Mouse (Mus musculus): ENCODE data around the gene Per2. TPM values are rescaled to one million over a fixed set of nuclear protein-coding genes. Genes with fewer than 3 reads are reported as not detected.

The Per2 gene
- polyA plus RNA-seq, 1 experiment from 2014 or later: 2.4 TPM

DNA sequence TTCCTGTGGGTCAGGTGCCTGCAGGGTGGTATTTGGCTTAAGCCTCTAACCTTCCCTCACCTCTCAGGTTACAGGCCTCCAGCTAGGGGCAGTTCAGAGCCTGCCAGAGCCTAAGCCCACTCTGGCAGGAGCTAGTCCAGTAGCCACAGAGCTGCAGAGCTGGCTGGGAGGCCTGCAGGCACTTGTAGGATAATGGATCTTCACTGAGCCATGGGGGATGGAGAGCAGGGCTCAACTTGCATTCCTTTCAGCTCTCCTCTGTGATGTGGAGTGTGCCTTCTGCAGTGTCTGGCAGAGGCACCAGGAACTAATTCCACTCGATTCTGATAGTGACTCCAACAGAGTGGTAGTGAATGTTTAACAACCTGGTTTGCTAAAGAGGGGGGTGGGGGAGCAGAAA is 6.1 kb upstream of the Per2 start:
- no peak overlapping the region for H3K4me2 ChIP-seq (replicated peaks; ENCODE audit: low read depth)
- H3K36me3 ChIP-seq (ENCODE audit: control insufficient read depth, insufficient read depth, low read length): no peaks in the 10 kb centered on the region
- ATAC-seq (ENCODE audit: low FRiP score, low TSS enrichment) (peak; percentile 47; the same call in 1 of the 2 replicates), DNase-seq (ENCODE audit: low spot score) (no peak)
- H3K9me3 ChIP-seq (ENCODE audit: control insufficient read depth, low read length): no peaks in the 10 kb centered on the region
- TF ChIP-seq CTCF (IDR thresholded peaks at IDR 0.05; ENCODE audit: low read depth): no peak
- TF ChIP-seq EP300 (optimal IDR thresholded peaks at IDR 0.05): no peak
- H3K27ac ChIP-seq (replicated peaks): no peak overlapping the region
- H3K9ac ChIP-seq (ENCODE audit: low read length): no peak overlapping the region
- H3K4me1 ChIP-seq (replicated peaks; ENCODE audit: control insufficient read depth, insufficient read depth): no peaks in the 10 kb centered on the region; the same call in 1 of the 2 replicates
- WGBS: 12% methylated on average over 1 of the region's 1 CpGs
- no peaks in the 10 kb centered on the region for H3K27me3 ChIP-seq (ENCODE audit: control insufficient read depth, insufficient read depth, low read length)
- H3K4me3 ChIP-seq (ENCODE audit: low read depth, low read length): no peak overlapping the region

DNA sequence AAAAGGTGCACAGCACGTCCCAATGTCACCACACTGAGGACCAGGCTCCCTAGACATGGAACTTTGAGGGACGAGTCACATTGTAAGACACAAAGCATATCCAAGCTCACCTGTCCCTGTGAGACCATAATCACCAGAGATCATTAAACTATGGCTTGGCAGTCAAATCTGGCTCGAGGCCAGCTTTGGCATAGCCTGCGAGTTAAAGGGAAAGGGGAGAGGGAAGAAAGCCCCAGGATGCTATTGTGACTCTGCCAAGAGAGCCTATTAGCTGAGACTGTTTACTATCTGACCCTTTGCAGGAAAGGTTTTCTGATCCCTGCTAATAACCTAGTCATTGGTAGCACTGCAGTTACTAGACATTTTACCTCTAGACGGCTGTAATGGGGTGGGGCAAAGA is 5.3 kb upstream of the Per2 start:
- H3K9ac ChIP-seq (ENCODE audit: low read length): no peak overlapping the region
- no peak overlapping the region for H3K4me2 ChIP-seq (replicated peaks; ENCODE audit: low read depth)
- DNase-seq (ENCODE audit: low spot score): no peak

DNA sequence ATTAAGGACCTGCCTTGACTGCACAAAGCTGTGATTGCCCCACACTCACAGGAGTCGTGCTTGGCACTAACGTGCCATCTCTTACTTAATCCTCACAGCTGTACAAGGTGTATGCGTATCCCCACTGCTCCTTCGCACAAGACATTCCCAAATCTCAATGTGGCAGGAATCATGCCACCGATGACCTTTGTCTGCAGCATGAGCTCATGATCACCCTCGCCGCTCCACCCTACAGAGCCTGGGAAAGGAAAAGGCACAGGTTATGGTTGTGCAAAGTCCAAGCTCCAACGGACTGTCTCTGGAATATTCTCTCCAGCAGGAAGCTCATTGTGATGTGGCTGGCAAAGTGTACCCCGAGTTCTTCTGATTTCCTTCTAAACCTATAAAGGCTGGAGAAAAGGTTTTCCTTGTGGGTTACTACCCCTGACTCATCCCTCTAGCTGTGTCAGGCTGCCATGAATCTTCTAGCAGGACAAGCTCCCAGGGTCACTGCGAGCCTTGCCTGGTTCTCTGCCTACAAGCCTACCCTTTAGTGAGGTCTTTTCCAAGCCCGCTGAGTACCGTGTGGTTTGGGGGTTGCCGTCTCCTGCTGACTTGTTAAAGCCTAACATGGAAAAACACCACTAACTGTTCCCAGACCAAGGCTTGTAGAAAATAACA is 4.3 kb upstream of the Per2 start:
- Histone ChIP-seq H3K27ac (replicated peaks) (no peak overlapping the region), H3K4me2 (replicated peaks; ENCODE audit: low read depth) (no peak overlapping the region), H3K4me1 (replicated peaks; ENCODE audit: control insufficient read depth, insufficient read depth) (peaks cover 6% of the 10 kb centered on the region; the same call in 1 of the 2 replicates), H3K9me3 (ENCODE audit: control insufficient read depth, low read length) (no peaks in the 10 kb centered on the region), H3K4me3 (ENCODE audit: low read depth, low read length) (no peak overlapping the region), H3K36me3 (ENCODE audit: control insufficient read depth, insufficient read depth, low read length) (no peaks in the 10 kb centered on the region), H3K27me3 (ENCODE audit: control insufficient read depth, insufficient read depth, low read length) (no peaks in the 10 kb centered on the region), H3K9ac (ENCODE audit: low read length) (no peak overlapping the region)
- DNase-seq (ENCODE audit: low spot score) (no peak), ATAC-seq (ENCODE audit: low FRiP score, low TSS enrichment) (no peak)
- WGBS: 89% methylated on average over 13 of the region's 13 CpGs
- TF ChIP-seq EP300 (optimal IDR thresholded peaks at IDR 0.05) (no peak), CTCF (IDR thresholded peaks at IDR 0.05; ENCODE audit: low read depth) (no peak)

More for the DNA sequence above, 5.3 kb upstream of the Per2 start:
- Histone ChIP-seq H3K36me3 (ENCODE audit: control insufficient read depth, insufficient read depth, low read length) (no peaks in the 10 kb centered on the region), H3K4me1 (replicated peaks; ENCODE audit: control insufficient read depth, insufficient read depth) (peaks cover 4% of the 10 kb centered on the region; the same call in 1 of the 2 replicates), H3K27me3 (ENCODE audit: control insufficient read depth, insufficient read depth, low read length) (no peaks in the 10 kb centered on the region), H3K9me3 (ENCODE audit: control insufficient read depth, low read length) (no peaks in the 10 kb centered on the region), H3K4me3 (ENCODE audit: low read depth, low read length) (no peak overlapping the region), H3K27ac (replicated peaks) (no peak overlapping the region)
- TF ChIP-seq EP300 (optimal IDR thresholded peaks at IDR 0.05): no peak
- TF ChIP-seq CTCF (IDR thresholded peaks at IDR 0.05; ENCODE audit: low read depth): no peak
- 44% methylated on average over 5 of the region's 5 CpGs for WGBS
- ATAC-seq (ENCODE audit: low FRiP score, low TSS enrichment): no peak

DNA sequence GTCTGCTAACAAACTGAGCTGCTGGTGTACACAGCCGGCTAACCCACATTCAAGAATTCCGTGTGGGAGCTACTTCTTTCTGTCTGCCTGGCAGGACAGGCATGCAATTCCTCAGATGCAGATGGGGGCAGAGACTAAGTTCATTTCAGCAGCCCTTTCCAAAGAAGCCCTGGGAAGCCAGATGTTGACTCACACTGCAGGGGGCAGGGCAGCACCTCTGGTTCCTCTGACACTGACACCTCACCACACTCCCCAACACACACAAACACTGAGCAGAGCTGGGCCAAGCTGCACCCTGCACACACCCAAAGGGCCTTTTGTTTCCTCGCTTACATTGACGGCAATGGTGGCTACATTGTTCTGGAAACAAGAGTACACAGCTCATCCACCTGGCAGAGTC is 1.4 kb upstream of the Per2 start:
- ATAC-seq (ENCODE audit: low FRiP score, low TSS enrichment) (no peak), DNase-seq (ENCODE audit: low spot score) (peak; percentile 62)
- Histone ChIP-seq H3K4me1 (replicated peaks; ENCODE audit: control insufficient read depth, insufficient read depth) (peaks cover 18% of the 10 kb centered on the region), H3K4me3 (ENCODE audit: low read depth, low read length) (no peak overlapping the region), H3K27me3 (ENCODE audit: control insufficient read depth, insufficient read depth, low read length) (no peaks in the 10 kb centered on the region), H3K4me2 (replicated peaks; ENCODE audit: low read depth) (no peak overlapping the region), H3K36me3 (ENCODE audit: control insufficient read depth, insufficient read depth, low read length) (no peaks in the 10 kb centered on the region), H3K9me3 (ENCODE audit: control insufficient read depth, low read length) (no peaks in the 10 kb centered on the region), H3K27ac (replicated peaks) (no peak overlapping the region; the same call in 1 of the 2 replicates), H3K9ac (ENCODE audit: low read length) (no peak overlapping the region)
- TF ChIP-seq EP300 (optimal IDR thresholded peaks at IDR 0.05) (no peak), CTCF (IDR thresholded peaks at IDR 0.05; ENCODE audit: low read depth) (peak; percentile 39; the same call in 1 of the 2 replicates)
- 23% methylated on average over 4 of the region's 4 CpGs for WGBS

DNA sequence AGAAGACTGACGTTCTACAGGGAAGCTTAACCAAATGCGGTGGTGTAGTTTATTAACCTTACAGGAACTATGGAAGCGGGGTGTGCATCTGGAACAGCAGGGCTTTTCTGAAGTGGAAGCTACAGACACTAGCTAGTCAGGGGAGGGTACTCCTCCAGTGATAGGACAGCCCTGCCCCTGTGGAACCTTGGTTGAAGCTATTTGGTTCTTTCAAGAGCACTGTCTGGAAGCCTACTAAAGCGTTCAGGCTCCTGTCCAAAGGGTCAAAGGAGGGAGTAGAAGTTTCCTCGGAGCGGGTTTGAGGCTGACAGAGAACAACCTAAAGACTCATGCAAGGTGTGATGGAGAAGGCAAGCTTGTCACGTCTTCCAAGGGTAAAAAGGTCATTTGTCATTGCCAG is 945 bp upstream of the Per2 start:
- DNase-seq (ENCODE audit: low spot score) (no peak), ATAC-seq (ENCODE audit: low FRiP score, low TSS enrichment) (no peak)
- Histone ChIP-seq H3K4me3 (ENCODE audit: low read depth, low read length) (peak overlapping the region; percentile 72), H3K4me2 (replicated peaks; ENCODE audit: low read depth) (peak overlapping the region; percentile 77), H3K27ac (replicated peaks) (peak overlapping the region; percentile 58), H3K9me3 (ENCODE audit: control insufficient read depth, low read length) (no peaks in the 10 kb centered on the region), H3K4me1 (replicated peaks; ENCODE audit: control insufficient read depth, insufficient read depth) (peaks cover 23% of the 10 kb centered on the region), H3K36me3 (ENCODE audit: control insufficient read depth, insufficient read depth, low read length) (no peaks in the 10 kb centered on the region), H3K9ac (ENCODE audit: low read length) (no peak overlapping the region), H3K27me3 (ENCODE audit: control insufficient read depth, insufficient read depth, low read length) (no peaks in the 10 kb centered on the region)
- WGBS: 33% methylated on average over 7 of the region's 7 CpGs
- TF ChIP-seq CTCF (IDR thresholded peaks at IDR 0.05; ENCODE audit: low read depth) (no peak), EP300 (optimal IDR thresholded peaks at IDR 0.05) (no peak)

DNA sequence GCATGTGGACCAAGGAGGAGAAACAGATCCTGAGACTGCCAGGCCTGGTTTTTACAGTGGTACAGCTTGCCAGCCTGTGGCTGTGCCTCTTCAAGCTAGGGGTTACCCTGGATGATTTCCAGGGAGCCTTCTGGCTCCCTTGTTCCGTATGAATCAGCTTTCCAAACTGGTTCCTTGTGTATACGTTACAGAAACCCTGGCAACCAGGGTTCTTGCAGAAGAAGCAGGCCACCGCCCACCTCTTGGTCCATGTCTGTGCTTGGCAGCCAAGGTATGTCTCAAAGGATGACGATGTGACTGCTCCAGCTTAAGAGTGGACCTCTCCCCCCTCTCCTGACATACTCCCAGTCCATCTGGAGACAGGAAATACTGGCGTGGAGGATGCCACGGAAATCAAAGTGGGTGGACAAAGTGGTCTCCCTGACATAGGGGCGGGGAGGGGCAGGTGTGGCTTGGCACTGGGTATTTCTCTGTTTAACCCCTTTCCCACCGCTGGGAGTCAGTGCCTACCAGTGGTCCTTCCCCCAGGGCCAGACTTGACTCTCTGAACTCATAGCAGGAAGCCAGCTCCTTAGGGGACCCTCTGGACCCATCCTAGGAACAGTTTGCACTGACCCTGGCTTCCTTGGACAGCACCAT is 782 bp downstream of the Per2 start:
- ATAC-seq (ENCODE audit: low FRiP score, low TSS enrichment) (peak; percentile 51), DNase-seq (ENCODE audit: low spot score) (peak; percentile 84)
- Histone ChIP-seq H3K27me3 (ENCODE audit: control insufficient read depth, insufficient read depth, low read length) (no peaks in the 10 kb centered on the region), H3K4me3 (ENCODE audit: low read depth, low read length) (peak overlapping the region; percentile 72), H3K27ac (replicated peaks) (peak overlapping the region; percentile 98), H3K9me3 (ENCODE audit: control insufficient read depth, low read length) (no peaks in the 10 kb centered on the region), H3K36me3 (ENCODE audit: control insufficient read depth, insufficient read depth, low read length) (no peaks in the 10 kb centered on the region), H3K4me2 (replicated peaks; ENCODE audit: low read depth) (peak overlapping the region; percentile 77), H3K4me1 (replicated peaks; ENCODE audit: control insufficient read depth, insufficient read depth) (peaks cover 32% of the 10 kb centered on the region), H3K9ac (ENCODE audit: low read length) (peak overlapping the region; percentile 82)
- WGBS: 3% methylated on average over 8 of the region's 8 CpGs
- TF ChIP-seq EP300 (optimal IDR thresholded peaks at IDR 0.05): peak; percentile 64
- TF ChIP-seq CTCF (IDR thresholded peaks at IDR 0.05; ENCODE audit: low read depth): peak; percentile 30; the same call in 1 of the 2 replicates
